Mouse (Mus musculus) left cerebral cortex, postnatal 14 days (tissue): ENCODE measurements around the gene Sntb2. TPM values are rescaled to one million over a fixed set of nuclear protein-coding genes. Genes with fewer than 3 reads are reported as not detected.
"Not testable (repeated sequence)": the region's sequence is repeated elsewhere in the genome, so short reads cannot be mapped to it uniquely, and the experiment has no call there.

ENCODE experiments used
- DNase-seq, 2 experiments: peaks; one replicate each; pipeline ENCODE4 v3.0.0; 2021 to 2022; ENCODE audit warnings: low spot score in 2 of 2, mixed read lengths in 1 of 2
- intact Hi-C: fragments of 180-260 bp; cut with DNase I; formaldehyde crosslinking; loops from one replicate; pipeline ENCODE4 v1.15.1; 2025
- total RNA-seq, 2 experiments: library from RNA; stranded (reverse); gene quantifications; 2 replicates each; pipeline ENCODE4 v1.2.3; 2021

Sntb2 gene
- total RNA-seq, 2 experiments from 2014 or later: 8.1 to 10.7 TPM

DNA sequence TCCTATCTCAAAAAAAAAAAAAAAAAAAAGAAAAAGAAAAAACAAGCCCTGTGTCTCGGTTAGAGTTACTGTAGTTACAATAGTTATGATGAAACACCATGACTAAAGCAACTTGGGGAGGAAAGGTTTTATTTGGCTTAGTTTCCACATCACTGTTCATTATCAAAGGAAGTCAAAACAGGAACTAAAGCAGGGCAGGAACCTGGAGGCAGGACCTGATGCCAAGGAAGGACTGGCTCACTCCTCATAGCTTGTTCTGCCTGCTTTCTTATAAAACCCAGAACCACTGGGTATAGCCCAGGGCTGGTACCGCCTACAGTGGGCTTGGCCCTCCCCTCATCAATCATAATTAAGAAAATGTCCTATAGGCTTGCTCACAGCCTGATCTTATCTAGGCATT is 24.1 kb downstream of the Sntb2 start:
- intact Hi-C loops: no loop called here
- DNase-seq: no peak

DNA sequence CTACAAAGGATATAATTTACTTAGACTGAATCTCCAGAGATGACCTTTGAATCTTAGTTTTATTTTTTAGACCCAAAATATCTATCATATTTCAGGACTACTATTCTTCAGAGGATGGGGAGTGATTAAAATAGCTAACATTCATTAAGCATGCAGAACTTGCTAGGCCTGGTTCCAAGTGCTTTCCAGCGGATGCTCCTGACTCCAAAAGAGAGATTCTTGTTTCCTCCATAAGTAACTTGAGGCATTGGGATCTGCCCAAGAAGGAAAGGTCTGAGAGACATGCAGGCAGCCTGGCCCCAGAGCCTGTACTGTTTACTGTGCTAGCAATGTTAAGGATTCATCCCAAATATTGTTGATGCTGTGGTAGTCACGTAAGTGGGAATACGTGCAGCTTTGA is 26.8 kb downstream of the Sntb2 start:
- DNase-seq: peak in 1 of 2 experiments; percentile 26
- intact Hi-C loops: no loop called here

DNA sequence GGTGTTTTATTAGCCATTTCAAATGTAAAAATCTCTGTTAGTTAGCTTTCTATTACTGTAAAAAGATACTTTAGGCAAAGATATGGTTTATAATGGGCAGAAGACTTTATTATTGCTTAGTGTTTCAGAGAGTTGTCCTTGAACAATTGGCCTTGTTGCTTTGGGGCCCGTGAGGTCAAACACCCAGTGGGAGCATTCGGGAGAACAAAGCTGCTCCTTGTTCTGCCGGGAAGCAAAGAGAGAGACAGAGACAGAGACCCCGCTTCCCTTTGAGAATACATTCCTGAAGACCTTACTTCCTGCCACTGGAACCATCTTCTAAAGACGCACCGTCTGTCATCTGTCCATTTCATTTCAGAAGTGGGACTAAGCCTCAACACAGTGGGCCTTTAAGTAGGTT is 27.8 kb downstream of the Sntb2 start:
- intact Hi-C loops: no loop called here
- DNase-seq: no peak

DNA sequence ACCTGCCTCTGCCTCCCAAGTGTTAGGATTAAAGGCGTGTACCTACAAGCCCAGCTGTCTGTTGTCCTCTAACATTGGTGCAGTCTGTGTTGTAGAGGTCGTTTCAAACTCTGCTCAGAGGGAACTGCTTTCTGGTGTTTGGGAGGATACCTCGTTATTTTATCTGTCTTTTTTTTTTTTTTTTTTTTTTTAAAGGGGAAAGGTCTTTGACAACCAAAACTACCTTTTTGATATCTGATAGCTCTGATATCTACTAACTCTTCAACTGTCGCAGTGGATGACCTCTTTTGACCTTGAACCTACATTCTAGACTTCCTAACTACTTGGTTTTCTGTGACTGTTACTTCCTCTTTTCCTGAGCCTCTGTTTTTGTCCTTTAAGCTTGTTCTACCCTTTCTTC is 29.0 kb downstream of the Sntb2 start:
- intact Hi-C loops: no loop called here
- no peak for DNase-seq

DNA sequence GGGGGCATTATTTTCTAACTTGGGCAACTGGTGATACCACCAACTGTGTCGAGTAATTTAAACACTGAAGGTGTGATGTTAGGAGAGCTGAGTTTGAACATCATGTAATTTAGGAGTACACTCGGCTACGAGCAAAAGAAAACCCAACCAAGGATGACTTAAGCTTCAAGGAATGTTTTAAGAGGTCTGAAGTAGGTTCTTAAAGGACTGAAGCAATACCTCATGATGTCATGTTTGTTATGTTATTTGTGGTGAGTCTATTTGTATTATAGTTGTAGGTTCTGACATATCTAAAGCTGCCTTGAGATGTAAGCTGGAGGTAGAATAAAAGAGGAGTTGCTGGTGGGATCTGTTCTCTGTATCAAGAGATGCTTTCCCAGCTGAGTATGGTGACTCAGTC is 34.4 kb downstream of the Sntb2 start:
- DNase-seq: no peak
- intact Hi-C loops: no loop called here

DNA sequence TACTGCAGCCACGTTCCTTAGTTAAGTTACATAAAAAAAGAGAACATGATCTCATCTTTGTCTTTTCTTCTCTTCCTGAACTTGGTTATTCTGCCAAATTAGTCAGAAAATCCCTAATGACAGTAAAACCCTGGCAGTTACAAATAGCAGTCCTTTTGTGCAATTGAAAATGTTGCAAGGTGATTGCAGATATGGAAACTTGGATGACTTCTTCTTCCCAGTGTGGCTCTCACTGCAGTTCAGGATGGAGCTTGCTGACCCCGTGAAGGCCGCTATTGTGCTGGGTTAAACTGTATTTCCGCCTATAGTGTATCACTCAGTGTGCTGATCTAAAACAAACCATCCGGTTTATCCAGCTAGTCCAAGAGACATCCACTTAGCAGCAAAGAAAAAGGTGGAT is 36.4 kb downstream of the Sntb2 start:
- no peak for DNase-seq
- intact Hi-C loops: no loop called here

DNA sequence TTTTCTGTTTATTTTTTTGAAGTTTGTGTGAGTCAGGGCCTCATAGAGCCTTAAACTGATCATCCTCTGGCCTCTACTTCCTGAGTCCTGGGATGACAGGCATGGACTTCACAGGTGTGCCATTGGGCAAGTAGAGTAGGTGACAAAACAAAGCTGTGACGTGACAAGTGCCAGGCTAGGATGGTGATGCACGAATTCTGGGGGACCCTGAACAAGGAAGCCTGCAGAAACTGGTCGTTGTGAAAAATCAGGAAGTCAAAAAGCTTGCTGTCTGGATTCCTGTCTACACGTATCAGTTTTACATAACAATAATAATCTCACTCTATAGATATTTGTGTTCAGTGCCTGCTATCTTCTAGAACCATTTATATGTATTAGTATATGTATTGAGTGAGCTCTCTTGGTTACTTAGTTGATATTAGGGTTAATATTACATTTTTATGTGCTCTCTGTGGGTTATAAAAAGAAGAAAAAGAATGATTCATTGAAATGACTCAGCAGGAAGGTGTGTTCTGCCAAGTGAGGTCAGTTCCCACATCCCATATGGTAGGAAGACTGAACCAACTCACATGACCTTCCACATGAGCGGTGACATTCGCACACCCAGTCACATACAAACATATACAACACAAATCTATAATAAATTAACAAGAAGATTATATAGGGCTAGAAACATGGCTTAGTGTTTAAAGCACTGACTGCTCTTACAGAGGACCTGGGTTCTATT is 37.2 kb downstream of the Sntb2 start:
- no peak for DNase-seq
- intact Hi-C loops: no loop called here

DNA sequence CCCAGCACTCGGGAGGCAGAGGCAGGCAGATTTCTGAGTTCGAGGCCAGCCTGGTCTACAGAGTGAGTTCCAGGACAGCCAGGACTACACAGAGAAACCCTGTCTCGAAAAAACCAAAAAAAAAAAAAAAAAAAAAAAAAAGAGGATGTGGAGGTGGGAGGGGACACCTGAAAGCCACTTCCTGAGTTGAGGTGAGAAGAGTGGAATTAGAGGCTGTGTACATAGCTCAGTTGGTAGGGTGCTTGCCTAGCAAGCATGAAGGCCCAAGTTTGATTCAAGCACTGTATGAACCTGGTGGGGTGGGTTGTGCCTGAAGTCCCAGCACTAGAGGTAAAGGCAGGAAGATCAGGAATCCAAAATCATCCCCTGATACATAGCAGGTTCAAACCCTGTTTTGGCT is 38.0 kb downstream of the Sntb2 start:
- DNase-seq, intact Hi-C loops: not testable (repeated sequence)

DNA sequence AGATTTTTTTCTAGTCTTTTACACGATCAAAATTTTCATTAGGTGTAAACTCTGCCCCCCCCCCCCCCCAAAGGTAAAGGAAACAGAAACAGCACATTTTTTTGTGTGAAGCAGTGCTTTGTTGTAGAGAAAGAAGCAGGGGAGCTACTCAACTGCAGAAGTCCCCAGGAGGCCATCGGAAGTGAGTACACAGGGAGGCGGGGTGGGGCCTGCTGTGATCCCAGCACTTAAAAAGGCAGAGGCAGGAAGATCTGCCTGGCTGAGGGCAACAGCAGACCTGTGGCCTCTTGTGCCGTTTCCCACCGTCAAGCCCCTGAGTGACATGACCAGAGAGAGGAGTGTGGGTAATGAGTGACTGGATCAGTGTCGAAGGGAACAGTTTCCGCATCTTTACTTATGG is 39.2 kb downstream of the Sntb2 start:
- no peak for DNase-seq
- intact Hi-C loops: no loop called here

DNA sequence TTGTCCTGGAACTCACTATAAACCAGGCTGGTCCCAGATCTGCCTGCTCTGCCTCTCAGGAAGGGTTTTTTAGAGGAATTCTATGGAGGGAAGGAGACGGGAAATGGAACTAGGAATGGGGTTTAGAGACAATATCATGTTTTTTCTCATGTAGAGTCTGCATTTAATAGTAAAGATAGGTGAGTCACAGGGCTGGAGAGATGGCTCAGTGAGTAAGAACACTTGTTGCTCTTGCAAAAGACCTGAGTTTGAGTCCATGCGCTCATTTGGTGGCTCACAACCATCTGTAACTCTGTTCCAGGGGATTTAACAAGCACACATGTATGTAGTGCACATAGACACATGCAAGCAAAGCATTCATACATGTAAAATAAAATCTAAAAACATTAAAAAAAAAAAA is 40.2 kb downstream of the Sntb2 start:
- intact Hi-C loops: no loop called here

DNA sequence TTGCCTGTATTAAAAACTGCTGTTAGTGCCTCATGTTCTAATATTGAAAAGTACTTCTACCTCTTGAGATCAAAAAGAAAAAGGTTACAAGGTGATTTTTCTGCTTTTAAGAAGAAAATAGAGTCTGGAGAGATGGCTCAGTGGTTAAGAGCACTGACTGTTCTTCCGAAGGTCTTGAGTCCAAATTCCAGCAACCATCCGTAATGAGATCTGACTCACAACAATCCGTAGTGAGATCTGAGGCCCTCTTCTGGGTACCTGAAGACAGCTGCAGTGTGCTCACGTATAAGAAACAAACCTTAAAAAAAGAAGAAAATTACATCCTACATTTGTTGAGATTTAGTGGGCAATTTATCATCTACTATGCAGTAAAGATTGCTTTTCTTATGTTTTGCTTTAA is 40.9 kb downstream of the Sntb2 start:
- intact Hi-C loops: no loop called here
- DNase-seq: no peak

More for the DNA sequence above, 40.2 kb downstream of the Sntb2 start:
- DNase-seq: no peak

DNA sequence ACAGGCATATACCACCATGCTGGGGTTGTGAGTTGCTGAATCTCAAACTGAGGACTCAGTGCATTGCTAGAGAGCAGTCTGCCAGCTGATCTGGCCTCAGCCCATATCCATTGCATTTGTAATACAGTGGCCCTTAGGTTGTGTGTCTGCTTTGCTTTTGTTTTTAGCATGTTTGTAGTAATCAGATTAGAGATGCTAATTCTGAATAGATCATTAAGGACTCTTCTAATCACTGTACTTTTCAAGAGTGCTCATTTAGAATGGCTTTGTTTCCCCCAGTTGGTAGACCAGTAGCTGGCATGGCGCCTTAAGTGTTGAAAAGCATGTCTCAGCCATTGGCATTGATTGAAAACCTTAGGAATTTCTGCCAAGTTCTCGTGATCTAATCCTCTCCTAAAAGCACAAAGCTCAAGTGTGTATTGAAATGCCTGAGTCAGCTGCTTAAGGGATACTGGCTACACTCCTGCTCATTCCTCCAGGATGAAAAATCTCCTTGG is 43.3 kb downstream of the Sntb2 start:
- peak; percentile 11 to 23 for DNase-seq
- intact Hi-C loops: no loop called here

DNA sequence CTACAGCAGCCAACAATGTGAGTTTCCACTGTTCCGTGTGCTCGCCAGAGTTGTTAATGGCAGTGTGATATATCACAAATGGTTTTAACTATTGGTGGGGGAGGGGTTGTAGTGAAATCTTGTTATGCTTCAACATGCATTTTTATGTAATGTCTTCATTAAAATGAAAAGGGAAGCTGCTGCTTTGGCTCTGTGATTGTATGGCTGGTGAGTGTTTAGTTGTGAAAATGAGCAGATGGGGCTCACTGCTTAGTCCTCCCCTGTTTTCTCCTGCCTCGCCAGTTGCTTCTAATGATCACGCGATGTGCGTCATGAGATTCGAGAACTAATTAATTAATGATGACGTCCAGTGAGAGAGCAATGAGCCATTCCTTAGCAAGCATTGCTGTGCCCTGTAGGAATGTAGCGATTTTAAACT is 49.9 kb downstream of the Sntb2 start:
- peak in 1 of 2 experiments; percentile 49 for DNase-seq
- intact Hi-C loops: loop anchor here (5.0 kb wide), 1 partner anchor 48 kb away; the partner anchor contains the start of gene Sntb2

DNA sequence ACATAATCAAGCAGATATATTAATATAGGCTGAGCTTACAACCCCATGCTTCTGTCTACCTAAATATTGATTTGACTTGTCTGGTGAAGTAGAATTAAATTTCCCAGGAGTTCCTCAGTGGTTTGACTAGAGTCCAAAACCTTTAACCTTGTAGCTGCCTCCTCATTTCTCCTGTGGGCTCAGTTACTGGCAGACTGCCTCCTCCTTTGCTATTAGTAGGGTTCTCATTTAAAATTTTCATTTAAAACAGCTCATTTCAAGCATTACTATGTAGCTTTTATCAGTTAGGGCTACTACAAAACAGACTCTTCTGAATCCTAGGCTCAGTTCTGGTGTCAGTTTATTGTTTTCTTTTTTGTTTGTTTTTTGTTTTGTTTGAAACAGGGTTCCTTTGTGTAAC is 50.4 kb downstream of the Sntb2 start:
- intact Hi-C loops: loop anchor here (5.0 kb wide), 1 partner anchor 49 kb away; the partner anchor contains the start of gene Sntb2
- no peak for DNase-seq

DNA sequence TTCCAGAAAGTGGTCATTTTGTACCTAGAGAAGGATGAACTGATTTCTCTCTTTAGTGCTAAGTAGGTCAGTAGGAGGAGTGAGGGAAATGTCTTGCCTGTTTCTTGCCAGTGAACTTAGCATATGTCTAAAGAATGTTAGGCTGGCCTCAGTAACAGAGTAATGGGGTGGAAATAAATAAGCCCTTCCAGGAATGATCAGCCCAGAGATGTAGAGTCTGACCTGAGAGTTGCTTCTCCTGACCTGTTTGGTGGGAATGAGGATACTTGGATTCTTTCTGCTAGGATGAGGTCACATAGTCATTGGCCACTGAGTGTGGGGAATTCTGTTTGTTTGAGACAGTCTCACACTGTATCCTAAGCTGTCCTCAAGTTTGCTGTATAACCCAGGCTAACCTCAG is 52.0 kb downstream of the Sntb2 start:
- intact Hi-C loops: loop anchor here (5.0 kb wide), 1 partner anchor 50 kb away; the partner anchor contains the start of gene Sntb2
- DNase-seq: no peak

DNA sequence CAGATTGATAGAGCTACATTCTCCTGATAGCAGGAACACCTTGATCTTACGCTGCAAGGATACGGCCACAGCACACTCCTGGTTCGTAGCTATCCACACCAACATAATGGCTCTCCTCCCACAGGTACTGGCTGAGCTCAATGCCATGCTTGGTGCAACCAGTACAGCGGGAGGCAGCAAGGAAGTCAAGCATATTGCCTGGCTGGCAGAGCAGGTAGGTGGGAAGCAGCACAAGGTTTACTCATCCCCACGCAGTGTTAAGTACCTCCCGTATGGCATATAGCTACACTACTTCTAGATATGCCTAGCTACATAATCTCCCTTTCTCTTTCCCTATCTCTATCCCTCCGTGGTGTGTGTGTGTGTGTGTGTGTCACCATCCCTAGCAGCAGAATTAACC is 55.8 kb downstream of the Sntb2 start:
- intact Hi-C loops: no loop called here
- DNase-seq: no peak

DNA sequence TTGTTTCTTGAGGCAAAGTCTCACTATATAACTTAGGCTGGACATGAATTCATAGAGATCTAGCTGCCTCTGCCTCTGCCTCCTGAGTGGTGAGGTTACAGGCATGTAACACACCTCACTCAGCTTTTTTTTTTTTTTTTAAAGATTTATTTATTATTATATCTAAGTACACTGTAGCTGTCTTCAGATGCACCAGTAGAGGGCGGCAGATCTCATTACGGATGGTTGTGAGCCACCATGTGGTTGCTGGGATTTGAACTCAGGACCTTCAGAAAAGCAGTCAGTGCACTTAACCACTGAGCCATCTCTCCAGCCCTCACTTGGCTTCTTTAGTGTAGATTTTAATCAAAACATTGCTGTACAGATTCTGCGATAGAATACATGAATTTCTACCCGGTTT is 60.8 kb downstream of the Sntb2 start:
- intact Hi-C loops, DNase-seq: not testable (repeated sequence)

DNA sequence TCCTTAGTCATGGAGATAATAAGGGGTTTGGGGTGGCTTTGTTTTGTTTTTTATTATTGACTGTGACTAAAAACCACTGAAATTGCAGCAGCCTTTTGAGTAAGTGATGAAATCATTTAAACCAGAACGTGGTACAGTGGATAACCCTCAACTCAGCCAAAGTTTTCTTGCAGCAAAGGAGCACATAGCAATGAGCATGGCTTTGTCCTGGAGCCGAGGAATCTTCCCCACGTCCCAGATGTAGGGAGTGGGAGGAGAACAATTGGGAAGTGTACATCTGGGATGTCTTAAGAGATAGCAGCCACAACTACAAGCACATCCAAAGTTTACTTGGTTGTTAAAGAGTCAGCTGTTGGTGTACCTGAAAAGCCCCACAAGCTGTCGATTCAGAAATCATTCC is 61.9 kb downstream of the Sntb2 start:
- no peak for DNase-seq
- intact Hi-C loops: no loop called here

DNA sequence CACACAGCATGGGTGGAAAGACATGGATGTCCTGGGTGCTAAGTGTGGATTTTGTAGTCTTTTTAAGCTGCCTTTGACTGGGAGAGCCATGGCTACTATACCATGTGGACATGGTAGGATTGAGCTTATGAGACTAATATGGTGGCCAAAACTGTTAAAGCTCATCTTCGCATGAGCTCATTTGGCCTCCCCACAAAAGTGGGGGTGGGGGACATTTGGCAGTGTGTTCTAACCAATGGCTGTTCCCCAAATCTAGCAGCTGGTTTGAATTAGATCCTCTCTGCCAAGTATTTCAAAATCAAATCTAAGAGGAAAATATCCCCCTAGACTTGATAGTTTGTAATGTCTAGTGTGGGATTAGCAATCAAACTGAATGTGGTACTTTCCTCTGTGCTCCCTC is 63.5 kb downstream of the Sntb2 start:
- intact Hi-C loops: no loop called here
- no peak for DNase-seq

DNA sequence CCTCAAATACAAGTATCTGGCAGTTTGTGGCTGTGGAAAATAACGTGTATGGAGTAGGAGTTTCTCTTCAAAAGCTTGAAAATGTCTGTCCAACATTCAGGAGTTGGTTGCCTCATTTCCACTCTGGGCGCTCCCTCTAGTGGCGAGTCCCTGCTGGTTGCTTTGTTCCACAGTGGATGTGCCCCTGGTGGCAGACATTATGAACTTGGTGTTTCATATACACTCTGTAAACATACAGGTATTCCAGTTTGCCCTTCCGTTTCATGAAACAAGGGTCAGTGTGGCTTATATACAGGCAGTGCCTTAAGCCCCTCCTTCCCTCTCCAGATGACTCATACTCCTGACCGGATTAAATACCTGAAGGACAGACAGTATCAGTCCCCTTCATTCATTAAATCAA is 67.0 kb downstream of the Sntb2 start:
- intact Hi-C loops: loop anchor here (5.0 kb wide), 3 partner anchors 65 to 315 kb away; partner anchors contain the start of gene Sntb2
- peak; percentile 92 for DNase-seq

DNA sequence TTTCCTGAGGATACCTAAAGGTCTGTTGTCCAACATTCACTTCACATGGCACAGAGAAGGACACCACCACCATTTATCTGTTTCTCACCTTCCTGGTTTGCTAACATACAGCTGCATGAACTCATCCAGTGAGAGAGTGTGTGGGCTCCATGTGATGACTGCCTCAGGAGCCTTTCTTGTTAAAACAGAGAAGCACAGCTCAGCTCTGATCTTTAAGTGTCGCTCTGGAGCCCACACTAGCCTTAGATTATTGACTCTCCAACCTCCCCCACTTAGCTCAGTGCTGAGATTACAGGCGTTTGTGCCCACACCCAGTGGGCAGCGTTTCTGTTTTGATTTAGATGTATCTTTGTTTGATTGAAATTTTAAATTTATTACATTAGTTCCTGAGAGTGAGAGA is 72.2 kb downstream of the Sntb2 start:
- intact Hi-C loops: no loop called here
- DNase-seq: peak; percentile 10 to 34
